Mouse (Mus musculus) kidney, embryonic 14.5 days (tissue): Measurements from ENCODE around the gene Tmem117. TPM values are rescaled to one million over a fixed set of nuclear protein-coding genes. Genes with fewer than 3 reads are reported as not detected.

Source experiments
- ATAC-seq: fragments of 200-750 bp; cut with Nextera tagmentation; 2 replicates; pipeline ENCODE4 v1.8.0; 2017; ENCODE audit warnings: moderate number of reproducible peaks, mild to moderate bottlenecking, moderate TSS enrichment, moderate library complexity; ENCODE audit not compliant: low FRiP score, low TSS enrichment
- H3K27ac ChIP-seq: fragments of 300-500 bp; sonication (generic); 2 replicates; pipeline ENCODE4 v1.5.1; 2014; ENCODE audit warnings: low read depth, mild to moderate bottlenecking, low read length, moderate library complexity, mixed read lengths
- H3K27me3 ChIP-seq: fragments of 300-500 bp; sonication (generic); 2 replicates; pipeline ENCODE4 v1.6.1; 2014; ENCODE audit warnings: mild to moderate bottlenecking, low read length; ENCODE audit not compliant: control insufficient read depth, insufficient read depth
- H3K36me3 ChIP-seq: fragments of 300-500 bp; sonication (generic); 2 replicates; pipeline ENCODE4 v1.6.1; 2014; ENCODE audit warnings: low read length, mixed read lengths; ENCODE audit not compliant: control insufficient read depth, insufficient read depth
- H3K4me1 ChIP-seq: fragments of 300-500 bp; sonication (generic); 2 replicates; pipeline ENCODE4 v1.6.1; 2014; ENCODE audit warnings: low read length, mixed read lengths; ENCODE audit not compliant: control insufficient read depth, insufficient read depth
- H3K4me2 ChIP-seq: fragments of 300-500 bp; sonication (generic); replicated peaks from 2 replicates; pipeline ENCODE4 v1.6.1; 2014; ENCODE audit warnings: low read depth, mild to moderate bottlenecking, low read length
- H3K4me3 ChIP-seq: fragments of 300-500 bp; sonication (generic); 2 replicates; pipeline ENCODE4 v1.5.1; 2014; ENCODE audit warnings: mild to moderate bottlenecking, low read length
- H3K9ac ChIP-seq: fragments of 300-500 bp; sonication (generic); 2 replicates; pipeline ENCODE4 v1.6.1; 2014; ENCODE audit warnings: low read depth, mild to moderate bottlenecking, low read length, moderate library complexity
- H3K9me3 ChIP-seq: fragments of 300-500 bp; sonication (generic); 2 replicates; pipeline ENCODE4 v1.6.1; 2016; ENCODE audit warnings: low read length; ENCODE audit not compliant: control insufficient read depth
- WGBS: fragments of 180-500 bp; shearing (Covaris S2); extraction: QIAGEN DNeasy Blood & Tissue Kit; methylation state at CpG from one replicate; pipeline ENCODE4 v1.1.7; 2014; 5-methylcytosine and 5-hydroxymethylcytosine counted together
- polyA plus RNA-seq: library from polyadenylated mRNA; unstranded; fragments of >200 nt; fragmentation: Nextera tagmentation; extraction: Ambion mirVana; gene quantifications from 2 replicates; pipeline ENCODE4 v1.2.1, GENCODE M21; 2014

Tmem117 gene
- polyA plus RNA-seq, 1 experiment from 2014 or later, result 6.5 TPM

DNA sequence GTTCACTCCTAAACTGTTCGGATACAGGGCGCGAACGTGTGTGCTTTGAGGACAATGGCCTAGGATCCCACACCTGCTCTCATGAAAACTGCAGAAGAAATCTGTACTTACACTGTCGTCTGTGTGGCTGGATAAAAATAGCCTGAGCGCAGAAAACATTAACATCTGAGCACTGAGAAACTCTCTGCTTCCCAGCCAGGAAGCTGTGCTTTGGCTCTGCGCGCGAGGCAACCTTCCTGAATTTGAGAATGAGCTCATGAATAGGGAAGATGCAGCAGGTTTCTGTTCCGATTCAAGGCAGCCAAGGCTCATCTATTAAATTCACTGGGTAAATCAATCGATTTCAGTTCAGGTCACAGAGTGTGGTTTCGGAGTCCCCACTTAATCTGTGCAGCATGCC lies 446.3 kb downstream of the Tmem117 start:
- Histone ChIP-seq H3K9ac (no peak overlapping the region), H3K9me3 (peaks cover 4% of the 10 kb centered on the region; the same call in 1 of the 2 replicates), H3K4me3 (no peak overlapping the region), H3K4me2 (no peak overlapping the region), H3K4me1 (no peaks in the 10 kb centered on the region), H3K27me3 (no peaks in the 10 kb centered on the region), H3K27ac (no peak overlapping the region), H3K36me3 (no peaks in the 10 kb centered on the region)
- no peak for ATAC-seq
- WGBS, result 90% methylated on average over 12 of the region's 12 CpGs

GRCm38 (mm10) chr15:95081654-95082053 lies 452.6 kb downstream of the Tmem117 start:
- 95% methylated on average over 11 of the region's 11 CpGs for whole genome bisulfite sequencing
- ATAC-seq, result no peak
- no peaks in the 10 kb centered on the region for H3K27me3 ChIP-seq
- H3K4me2 ChIP-seq, result no peak overlapping the region
- no peak overlapping the region for H3K27ac ChIP-seq
- H3K36me3 ChIP-seq, result no peaks in the 10 kb centered on the region
- H3K9ac ChIP-seq, result no peak overlapping the region
- H3K4me3 ChIP-seq, result no peak overlapping the region
- H3K4me1 ChIP-seq, result no peaks in the 10 kb centered on the region
- peaks cover 4% of the 10 kb centered on the region; the same call in 1 of the 2 replicates for H3K9me3 ChIP-seq

DNA sequence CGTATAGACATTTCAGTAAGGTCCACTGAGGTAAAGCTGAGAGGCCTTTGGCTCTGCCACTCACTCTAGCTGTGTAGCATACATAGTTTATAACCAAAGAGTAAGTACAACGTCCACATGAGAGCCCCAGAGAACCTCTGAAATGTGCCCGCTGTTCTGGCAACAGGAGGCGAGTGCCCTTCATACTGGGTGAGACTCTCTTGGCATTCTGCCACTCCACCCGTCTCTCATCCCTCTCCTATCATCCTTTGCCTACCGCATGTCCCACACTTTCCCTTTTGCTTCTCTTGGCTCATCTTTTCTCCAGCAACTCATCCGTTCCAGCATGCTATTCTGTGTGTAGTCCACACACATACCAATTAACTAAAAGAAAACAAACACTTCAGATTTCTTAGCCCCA lies 456.9 kb downstream of the Tmem117 start:
- no peak for ATAC-seq

GRCm38 (mm10) chr15:95100133-95100532 lies 471.1 kb downstream of the Tmem117 start:
- Histone ChIP-seq H3K27ac (no peak overlapping the region), H3K36me3 (no peaks in the 10 kb centered on the region), H3K4me2 (no peak overlapping the region), H3K4me3 (no peak overlapping the region), H3K27me3 (no peaks in the 10 kb centered on the region), H3K9ac (no peak overlapping the region), H3K9me3 (no peaks in the 10 kb centered on the region), H3K4me1 (no peaks in the 10 kb centered on the region)
- ATAC-seq, result no peak
- 90% methylated on average over 7 of the region's 7 CpGs for WGBS

More for the DNA sequence above, 456.9 kb downstream of the Tmem117 start:
- Histone ChIP-seq H3K27ac (no peak overlapping the region), H3K4me1 (no peaks in the 10 kb centered on the region), H3K4me2 (no peak overlapping the region), H3K4me3 (no peak overlapping the region), H3K27me3 (no peaks in the 10 kb centered on the region), H3K9ac (no peak overlapping the region), H3K9me3 (no peaks in the 10 kb centered on the region), H3K36me3 (no peaks in the 10 kb centered on the region)
- 84% methylated on average over 7 of the region's 7 CpGs for WGBS

- H3K27ac ChIP-seq, result no peak overlapping the region
- ATAC-seq, result no peak
- H3K4me1 ChIP-seq, result no peaks in the 10 kb centered on the region
- H3K36me3 ChIP-seq, result no peaks in the 10 kb centered on the region
- no peaks in the 10 kb centered on the region for H3K27me3 ChIP-seq
- no peak overlapping the region for H3K4me2 ChIP-seq
- H3K9ac ChIP-seq, result no peak overlapping the region
- H3K4me3 ChIP-seq, result no peak overlapping the region
- no peaks in the 10 kb centered on the region for H3K9me3 ChIP-seq
Measured at GRCm38 (mm10) chr15:95101522-95101921, 472.5 kb downstream of the Tmem117 start.

DNA sequence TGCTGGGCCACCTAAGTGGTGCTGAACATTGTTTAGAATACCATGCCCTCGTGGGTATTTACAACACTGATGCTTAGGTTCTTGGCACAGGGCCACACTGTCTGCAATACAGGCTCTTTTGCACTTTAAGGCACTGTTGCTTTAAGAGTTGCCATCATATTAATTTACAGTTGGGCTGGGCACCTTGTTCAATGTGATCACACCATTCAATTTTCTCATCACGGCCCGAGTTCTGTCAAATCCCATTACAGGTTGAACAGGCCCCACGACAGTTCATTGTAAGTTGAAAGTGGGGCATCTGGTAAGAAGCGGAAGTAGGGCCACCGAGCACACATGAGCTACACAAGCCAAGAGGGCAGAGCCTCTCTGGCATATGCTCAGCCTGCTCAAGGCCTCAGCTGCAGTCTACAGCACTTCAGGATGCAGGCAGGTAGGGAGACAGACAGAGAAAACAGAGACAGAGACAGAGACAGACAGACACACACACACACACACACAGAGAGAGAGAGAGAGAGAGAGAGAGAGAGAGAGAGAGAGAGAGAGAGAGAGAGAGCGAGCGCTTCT lies 478.3 kb downstream of the Tmem117 start:
- Histone ChIP-seq H3K9ac (no peak overlapping the region), H3K4me2 (no peak overlapping the region), H3K4me1 (no peaks in the 10 kb centered on the region), H3K36me3 (no peaks in the 10 kb centered on the region), H3K4me3 (no peak overlapping the region), H3K27ac (no peak overlapping the region), H3K27me3 (no peaks in the 10 kb centered on the region), H3K9me3 (no peaks in the 10 kb centered on the region)
- 86% methylated on average over 8 of the region's 8 CpGs for WGBS
- no peak for ATAC-seq

GRCm38 (mm10) chr15:95108626-95109025 lies 479.6 kb downstream of the Tmem117 start:
- Histone ChIP-seq H3K9me3 (no peaks in the 10 kb centered on the region), H3K4me1 (no peaks in the 10 kb centered on the region), H3K4me3 (no peak overlapping the region), H3K9ac (no peak overlapping the region), H3K27ac (no peak overlapping the region), H3K36me3 (no peaks in the 10 kb centered on the region), H3K4me2 (no peak overlapping the region), H3K27me3 (no peaks in the 10 kb centered on the region)
- WGBS, result 93% methylated on average over 4 of the region's 4 CpGs
- ATAC-seq, result no peak

- Histone ChIP-seq H3K4me2 (no peak overlapping the region), H3K9me3 (no peaks in the 10 kb centered on the region), H3K27ac (no peak overlapping the region), H3K9ac (no peak overlapping the region), H3K4me3 (no peak overlapping the region), H3K4me1 (no peaks in the 10 kb centered on the region), H3K36me3 (no peaks in the 10 kb centered on the region), H3K27me3 (no peaks in the 10 kb centered on the region)
- 91% methylated on average over 4 of the region's 4 CpGs for WGBS
- no peak for ATAC-seq
Measured at GRCm38 (mm10) chr15:95131401-95131800, 502.4 kb downstream of the Tmem117 start.

DNA sequence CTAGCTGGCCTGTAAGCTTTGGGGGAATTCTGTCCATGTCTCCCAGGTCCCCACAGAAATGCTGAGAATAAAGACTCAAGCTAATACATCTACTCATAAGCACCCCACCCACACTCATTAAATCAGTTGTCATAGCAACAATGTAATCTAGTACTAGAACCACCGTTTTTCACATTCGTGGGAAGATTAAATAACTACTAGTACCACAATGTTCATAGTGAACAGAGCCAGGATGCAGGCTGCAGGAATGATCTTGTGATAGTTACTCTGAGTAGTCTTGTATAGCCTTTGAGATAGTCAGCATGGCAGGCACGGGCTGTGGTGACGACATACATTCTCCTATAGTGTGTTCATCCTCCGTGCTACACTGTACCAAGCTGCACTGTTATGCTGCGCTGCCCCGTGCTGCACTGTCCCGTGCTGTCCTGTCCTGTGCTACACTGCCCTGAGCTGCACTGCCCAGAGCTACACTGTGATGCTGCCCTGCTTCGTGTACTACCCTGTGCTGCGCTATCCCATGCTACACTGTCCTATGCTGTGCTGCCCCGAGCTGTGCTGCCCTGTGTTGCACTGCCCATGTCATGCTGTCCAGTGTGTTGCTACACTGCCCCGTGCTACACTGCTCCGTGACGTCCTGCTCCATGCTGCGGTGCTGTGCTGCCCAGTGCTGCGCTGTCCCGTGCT lies 507.0 kb downstream of the Tmem117 start:
- no peaks in the 10 kb centered on the region for H3K27me3 ChIP-seq
- no peak overlapping the region for H3K4me2 ChIP-seq
- no peak overlapping the region for H3K27ac ChIP-seq
- no peaks in the 10 kb centered on the region for H3K36me3 ChIP-seq
- H3K4me3 ChIP-seq, result no peak overlapping the region
- H3K4me1 ChIP-seq, result 0 out of 2 replicates have a peak, but pooled peaks cover 2% of the 10 kb centered on the region
- WGBS, result 92% methylated on average over 17 of the region's 17 CpGs
- H3K9ac ChIP-seq, result no peak overlapping the region
- H3K9me3 ChIP-seq, result no peaks in the 10 kb centered on the region
- no peak for ATAC-seq
